Mouse (Mus musculus) heart, postnatal 4 days (tissue): Measurements from ENCODE around the gene Cyp2j9. TPM values are rescaled to one million over a fixed set of nuclear protein-coding genes. Genes with fewer than 3 reads are reported as not detected.
"Not testable (repeated sequence)": the region's sequence is repeated elsewhere in the genome, so short reads cannot be mapped to it uniquely, and the experiment has no call there.

Experiments
- DNase-seq: peaks from one replicate; pipeline ENCODE4 v3.0.0; 2021
- total RNA-seq, 2 experiments: library from RNA; stranded (reverse); gene quantifications; 2 replicates each; pipeline ENCODE4 v1.2.3; 2021

Cyp2j9 gene
- total RNA-seq = under 1 TPM; 0.34 to 0.38 TPM

DNA sequence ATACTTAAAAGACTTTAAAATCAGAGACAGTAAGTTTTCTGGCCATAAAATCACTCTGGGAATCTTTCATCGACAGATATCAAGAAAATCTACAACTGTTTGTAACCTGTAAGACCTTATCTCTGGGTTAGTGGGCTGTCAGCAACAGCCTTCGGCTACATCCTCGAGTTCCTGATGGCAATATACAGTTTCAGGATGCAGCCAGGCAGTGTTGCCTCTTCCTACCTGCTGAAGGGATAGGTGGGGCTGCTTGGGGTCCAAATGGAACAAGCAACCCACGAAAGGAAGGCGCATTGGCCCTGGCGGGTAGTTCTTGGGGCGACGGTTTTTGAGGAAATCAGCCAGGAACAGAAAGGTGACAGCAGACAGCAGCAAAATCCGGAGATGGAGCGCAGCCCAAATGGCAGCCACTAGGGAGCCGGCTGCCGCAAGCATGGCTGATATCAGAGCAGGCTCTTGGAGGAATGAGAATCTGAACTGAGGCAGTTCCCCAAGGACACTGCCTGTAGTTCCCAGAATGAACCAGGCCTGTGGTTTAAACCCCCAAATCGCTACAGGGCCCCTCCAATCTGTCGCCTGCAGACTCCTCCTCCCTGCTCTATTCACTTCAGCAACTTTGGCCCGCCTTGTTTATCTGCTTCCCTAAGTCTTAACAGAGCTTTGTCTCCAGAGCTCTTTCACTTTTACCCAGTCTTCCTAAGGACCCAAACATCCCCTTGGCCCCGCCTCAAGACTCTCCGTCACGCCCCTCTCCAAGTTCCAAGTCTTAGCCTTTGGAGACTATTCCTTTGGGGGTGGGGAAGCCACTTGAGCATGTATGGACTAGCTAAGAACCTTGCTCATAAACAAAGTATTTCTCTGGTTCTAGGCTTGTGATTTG is at the start of gene Cyp2j9:
Gene Cyp2j9 (minus strand): TSS at position 668 of the 880 bp plus-strand sequence.
- DNase-seq = peak; percentile 69

DNA sequence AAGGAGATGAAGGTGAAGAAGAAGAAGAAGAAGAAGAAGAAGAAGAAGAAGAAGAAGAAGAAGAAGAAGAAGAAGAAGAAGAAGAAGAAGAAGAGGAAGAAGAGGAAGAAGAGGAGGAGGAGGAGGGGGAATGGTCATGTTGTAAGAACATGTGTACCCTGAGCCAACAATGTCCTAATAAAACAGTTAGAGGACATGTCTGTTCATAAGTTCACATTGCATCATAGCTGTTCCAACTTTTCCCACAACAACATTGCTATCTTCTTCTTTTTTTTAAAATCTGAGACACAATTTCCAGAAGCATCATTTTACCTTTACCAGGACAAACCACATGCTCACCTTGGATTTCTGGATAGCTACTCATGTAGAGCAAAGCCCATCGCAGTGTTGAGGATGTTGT is 44.1 kb upstream of the Cyp2j9 start:
- no peak for DNase-seq

DNA sequence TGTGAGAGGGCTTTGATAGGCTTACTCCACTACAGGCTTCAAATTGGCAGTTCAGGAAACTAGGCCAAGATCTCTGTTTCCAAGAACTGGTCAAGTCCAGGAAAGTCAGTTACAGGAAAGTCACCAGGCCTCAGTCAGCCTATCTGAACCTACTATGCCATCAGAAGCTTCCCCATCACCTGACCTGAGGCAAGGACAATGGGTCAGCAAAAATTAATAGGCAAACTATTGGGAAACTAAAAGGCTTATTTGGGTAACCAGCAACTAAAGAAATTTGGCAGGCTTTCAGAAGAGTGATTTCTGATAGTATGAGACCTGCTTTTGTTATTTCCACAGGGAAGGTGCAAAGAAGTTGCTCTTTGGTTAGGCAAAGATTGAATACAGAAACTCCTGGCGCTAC is 31.1 kb upstream of the Cyp2j9 start:
- no peak for DNase-seq

DNA sequence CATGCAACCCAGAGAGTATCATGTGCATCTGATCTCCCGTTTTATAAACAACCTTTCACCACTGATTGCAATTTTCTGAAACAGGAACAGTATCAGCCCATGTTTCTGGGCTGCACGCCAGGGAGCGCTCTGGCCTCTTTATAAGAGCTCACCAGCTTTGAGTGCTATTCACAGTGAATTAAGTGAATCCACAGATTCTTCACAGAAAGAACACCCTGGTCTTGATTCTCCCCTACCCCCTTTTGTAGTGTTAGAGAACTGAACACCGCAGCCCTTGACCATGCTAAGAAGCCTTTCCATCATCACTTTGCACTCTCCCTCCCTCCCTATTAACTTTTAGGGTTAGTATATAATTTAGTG is 393 bp upstream of the Cyp2j9 start:
- DNase-seq = peak; percentile 62

DNA sequence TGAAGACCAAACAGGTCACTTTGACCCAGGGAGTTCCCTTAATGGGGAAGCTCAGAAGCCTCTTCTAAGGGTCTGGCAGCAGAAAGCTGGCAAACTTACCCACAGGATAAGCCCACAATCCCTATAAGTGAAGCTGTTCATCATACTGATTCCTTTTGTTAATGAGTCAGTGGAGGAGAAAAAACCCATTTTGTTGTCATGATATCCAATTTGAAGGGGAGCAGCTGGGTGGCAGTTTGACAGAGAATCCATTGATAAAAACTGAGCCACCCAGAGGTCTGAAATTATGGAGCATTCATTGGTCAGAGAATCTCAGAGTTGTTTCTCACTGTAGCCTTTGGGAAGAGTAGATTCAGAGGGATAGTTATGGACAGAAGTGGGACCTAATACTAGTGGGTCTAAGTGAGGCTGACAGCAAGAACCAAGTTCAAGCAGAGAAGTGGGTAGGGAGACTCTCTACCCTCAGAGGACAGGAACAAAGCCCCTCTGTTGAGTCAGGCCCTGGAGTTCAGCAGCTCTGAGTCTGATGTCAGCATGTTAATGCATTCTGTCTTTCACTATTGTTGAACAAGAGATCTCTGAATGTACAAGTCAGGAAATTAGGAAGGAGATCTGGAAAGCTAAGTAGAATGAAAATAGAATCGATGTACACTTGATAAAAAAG is 9.8 kb downstream of the Cyp2j9 start:
- DNase-seq = no peak

DNA sequence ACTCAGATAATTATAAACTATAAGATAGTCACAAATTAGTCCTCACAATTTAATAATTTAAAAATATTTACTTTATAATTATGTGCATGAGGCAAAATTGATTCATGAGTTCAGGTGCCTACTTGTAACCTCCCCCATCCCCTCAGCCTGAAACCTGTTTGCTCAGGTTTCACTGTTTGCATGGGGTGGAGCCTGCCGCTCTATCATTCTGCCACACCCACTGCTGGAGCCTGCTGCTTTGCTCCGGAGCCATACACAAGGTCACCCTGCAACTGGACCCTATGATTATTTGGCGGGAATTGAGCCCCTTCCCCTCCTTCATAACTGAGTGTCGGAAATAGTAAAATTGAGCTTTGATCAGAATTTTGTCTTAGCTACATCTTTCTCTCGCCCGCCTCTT is 11.0 kb downstream of the Cyp2j9 start:
- not testable (repeated sequence) for DNase-seq

DNA sequence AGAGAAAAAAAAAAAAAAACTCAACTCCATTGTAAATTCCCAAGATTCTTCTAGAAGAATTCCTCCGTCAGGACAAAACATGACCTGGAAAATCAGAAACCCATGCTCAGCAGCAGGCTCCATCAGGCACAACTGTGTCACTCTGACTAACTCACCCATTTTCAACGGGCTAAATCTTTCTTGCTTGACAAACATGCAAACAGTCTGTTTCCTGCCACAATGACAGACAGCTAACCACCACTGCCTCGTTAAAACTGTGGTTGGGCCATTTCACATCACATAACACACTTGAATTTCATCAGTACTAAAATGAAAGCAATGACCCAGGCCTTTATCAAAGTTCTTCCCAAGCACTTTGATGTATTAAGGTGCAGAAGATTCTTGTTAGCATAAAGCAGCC is 21.9 kb downstream of the Cyp2j9 start:
- no peak for DNase-seq

DNA sequence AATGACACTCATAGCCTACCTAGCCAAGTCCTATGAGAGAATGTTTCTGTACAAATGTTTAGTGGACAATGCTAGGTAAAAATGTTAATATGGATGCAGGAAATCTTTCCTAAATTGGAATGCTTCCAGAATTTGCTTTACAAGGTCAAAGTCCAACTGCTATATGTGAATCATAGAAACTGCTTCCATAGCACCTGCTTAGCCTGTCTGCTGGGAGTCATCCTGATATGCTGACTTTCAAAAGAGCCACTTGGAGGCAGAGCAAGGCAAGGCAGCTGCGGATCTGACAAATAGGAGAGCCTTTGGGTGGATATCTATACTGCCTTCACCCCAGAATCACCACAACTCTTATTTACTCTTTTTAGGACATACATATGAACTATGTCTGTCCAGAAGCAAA is 23.4 kb downstream of the Cyp2j9 start:
- no peak for DNase-seq

DNA sequence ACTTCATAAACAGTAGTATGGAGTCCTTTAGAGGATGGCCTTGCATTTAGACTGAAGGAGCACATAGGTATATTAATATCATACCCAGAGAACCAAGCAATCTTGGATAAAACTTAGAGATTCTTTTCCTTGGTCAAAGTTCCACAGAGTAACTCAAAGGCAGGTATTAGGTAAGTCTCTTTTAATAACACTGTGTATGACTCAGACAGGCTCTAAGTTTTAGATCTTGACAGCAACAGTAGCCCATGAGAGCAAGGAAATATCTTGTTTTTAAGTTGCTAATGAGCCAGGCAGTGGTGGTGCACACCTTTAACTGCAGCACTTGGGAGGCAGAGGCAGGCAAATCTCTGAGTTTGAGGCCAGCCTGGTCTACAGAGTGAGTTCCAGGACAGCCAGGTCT is 25.6 kb downstream of the Cyp2j9 start:
- DNase-seq = no peak

DNA sequence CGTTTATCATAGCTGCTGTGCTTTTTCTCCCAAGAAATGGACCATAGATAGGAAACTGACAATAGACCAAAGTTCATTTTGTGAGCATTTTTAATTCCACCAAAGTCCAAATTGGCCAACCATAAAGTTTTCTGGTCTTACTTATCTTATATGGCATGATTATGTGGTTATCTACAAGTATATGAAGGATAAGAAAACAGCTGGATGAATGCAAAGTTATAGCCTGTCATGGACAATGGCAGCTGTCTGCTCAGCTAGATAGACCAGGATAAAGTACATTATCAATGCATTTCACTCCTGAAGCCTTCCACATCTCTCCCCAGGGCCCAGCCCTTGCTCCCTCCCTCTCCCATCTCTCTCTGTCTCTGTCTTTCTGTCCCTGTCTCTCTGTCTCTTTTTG is 30.9 kb downstream of the Cyp2j9 start:
- DNase-seq = no peak

DNA sequence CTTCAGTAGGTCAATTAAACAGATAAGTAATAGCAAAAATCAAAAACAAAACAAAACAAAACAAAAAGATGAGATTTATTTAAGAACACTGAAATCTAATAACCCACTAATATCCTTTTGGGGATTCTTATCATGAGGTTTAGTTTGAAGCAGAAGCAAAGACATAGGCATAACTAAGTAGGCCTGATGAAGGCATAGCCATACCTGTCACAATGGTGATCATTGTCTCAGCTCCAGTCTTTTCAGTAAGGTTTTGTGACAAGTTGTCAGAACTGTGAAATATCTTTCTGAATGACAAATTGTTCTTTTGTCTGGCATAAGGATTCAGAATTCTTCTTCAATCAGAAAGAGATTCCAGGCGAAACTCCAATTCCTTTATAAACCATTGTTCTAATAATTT is 31.6 kb downstream of the Cyp2j9 start:
- DNase-seq = no peak

DNA sequence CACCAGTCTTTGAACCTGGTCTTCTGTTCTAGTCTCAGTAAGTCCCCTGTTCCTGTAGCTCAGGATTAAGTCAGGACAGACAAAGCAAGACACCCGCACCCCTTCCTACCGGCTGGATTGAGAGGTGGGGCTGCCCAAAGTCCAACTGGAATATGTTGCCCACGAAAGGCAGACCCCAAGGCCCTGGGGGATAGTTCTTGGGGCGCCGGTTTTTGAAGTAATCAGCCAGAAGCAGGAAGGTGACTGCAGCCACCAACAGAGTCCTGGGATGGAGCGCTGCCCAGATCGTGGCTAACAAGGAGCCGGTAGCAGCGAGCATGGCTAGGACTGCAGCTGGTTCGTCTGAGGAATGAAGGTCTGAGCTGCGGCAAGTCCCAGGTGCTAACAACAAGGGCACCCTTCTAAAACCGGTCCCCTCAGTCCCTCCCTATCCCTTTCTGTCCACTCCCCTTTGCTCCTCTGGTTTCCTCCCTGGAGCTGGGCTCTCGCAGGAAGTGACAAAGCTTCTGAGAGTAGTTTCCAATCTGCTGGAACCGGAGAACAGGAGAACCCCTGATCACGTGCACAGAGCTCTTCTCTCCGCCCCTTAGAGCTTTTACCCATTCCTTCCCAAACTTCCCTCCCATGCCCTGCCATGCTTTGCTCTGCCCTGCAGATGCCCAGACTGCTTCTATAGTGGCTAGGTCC is 38.1 kb downstream of the Cyp2j9 start, which contains the start of gene Cyp2j6:
Gene Cyp2j6 (minus strand): TSS at position 529 of the 687 bp plus-strand sequence.
- DNase-seq = peak; percentile 50

DNA sequence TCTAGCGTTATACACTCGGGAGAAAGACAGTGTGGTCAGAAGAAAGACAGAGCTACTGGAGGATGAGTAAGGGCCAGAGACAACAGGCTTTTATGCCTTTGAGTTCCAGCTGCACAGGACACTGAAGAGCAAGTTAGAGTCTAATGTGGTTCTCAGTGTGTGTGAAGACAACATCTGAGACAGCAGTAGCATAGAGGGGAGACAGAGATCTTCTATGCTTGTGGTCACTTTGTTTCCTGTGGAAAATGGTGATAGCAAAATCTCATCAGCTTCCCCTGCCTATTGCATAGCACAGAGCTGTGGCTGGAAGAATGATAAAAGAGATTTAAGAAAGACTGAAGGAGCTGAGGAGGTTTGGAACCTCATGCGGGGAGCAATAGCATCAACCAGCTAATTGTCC is 39.8 kb downstream of the Cyp2j9 start:
- no peak for DNase-seq

DNA sequence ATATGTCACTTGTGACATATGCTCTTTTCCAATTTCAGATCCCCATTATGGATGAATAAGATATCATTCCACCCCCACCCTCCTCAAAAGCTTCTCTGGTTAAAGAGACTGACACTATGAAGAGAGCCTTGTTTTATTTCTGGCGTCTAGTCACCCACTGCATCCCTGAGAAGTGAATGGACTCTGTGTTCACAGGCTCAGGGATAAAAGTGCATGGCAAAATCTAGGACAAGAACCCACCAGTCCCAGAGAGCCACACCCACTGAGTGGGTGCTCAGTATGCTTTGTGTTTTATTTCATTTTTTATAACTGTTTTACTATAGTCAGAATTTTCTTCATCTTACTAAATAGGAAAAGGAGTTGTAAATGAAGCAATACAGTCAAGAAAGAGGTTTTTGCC is 45.4 kb downstream of the Cyp2j9 start:
- no peak for DNase-seq

DNA sequence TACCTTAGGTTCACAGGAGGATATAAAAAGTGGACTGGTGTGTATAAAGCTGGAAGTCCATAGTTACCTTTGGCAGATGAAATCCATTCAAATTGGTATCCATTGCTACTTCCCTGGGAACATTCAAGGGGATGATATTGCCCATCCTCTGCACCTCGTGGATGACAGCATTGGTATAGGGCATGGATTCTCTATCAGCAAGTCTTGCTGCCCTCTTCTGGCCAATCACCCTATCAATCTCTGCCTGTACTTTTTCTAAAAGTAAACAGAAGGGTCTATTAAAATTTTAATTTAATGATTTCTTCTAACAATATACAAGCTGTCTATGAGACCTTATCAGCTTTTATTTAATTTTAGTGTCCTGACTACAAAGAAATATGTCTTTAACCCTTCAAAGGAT is 65.6 kb downstream of the Cyp2j9 start:
- no peak for DNase-seq

DNA sequence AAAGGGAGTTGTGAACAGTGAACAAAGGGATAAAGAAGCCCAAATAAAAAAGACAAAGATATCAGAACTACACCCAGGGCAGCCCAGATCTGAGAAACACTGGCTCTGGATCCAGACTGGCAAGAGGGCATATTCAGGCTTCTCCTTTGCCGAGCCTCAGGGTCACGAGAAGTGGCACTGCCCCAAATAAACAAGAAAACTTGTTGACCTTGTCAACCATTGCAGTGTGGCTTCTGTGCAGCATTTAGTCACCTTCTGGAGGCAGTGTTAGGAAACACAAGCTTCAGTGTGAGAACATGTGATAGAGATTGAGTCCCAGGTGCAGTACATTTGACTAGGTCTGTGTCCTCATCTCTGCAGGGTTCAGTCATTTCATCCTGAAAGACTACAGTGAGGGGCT is 69.1 kb downstream of the Cyp2j9 start:
- no peak for DNase-seq

Other genes with a start within 250 kb of the Cyp2j9 start
- not detected for gene Cyp2j11, start 242.9 kb downstream of the Cyp2j9 start, total RNA-seq
- gene Cyp2j8, start 84.2 kb downstream of the Cyp2j9 start, total RNA-seq = not detected
- 1 to 10 TPM; 2.7 to 2.9 TPM for gene Cyp2j6, start 37.9 kb downstream of the Cyp2j9 start, total RNA-seq
- not detected for gene Cyp2j5, start 72.6 kb upstream of the Cyp2j9 start, total RNA-seq
- gene Gm12695, start 193.6 kb upstream of the Cyp2j9 start, total RNA-seq = not detected